Mouse (Mus musculus): ENCODE measurements around the gene Unc79. TPM values are rescaled to one million over a fixed set of nuclear protein-coding genes. Genes with fewer than 3 reads are reported as not detected.

Gene Unc79
- total and polyA plus RNA-seq, 3 experiments: 0.33 TPM; not detected in 2

GRCm38 (mm10) chr12:103059321-103060053 is 110.8 kb downstream of the Unc79 start:
- Histone ChIP-seq H3K36me3 (replicated peaks) (no peaks in the 10 kb centered on the region), H3K4me1 (ENCODE audit: insufficient read depth, low read depth, low read length) (no peaks in the 10 kb centered on the region), H3K9me3 (replicated peaks) (peaks cover 55% of the 10 kb centered on the region), H3K4me3 (ENCODE audit: low read depth, low read length) (no peak overlapping the region; the same call in 1 of the 2 replicates), H3K27me3 (ENCODE audit: insufficient read depth, low read length) (no peaks in the 10 kb centered on the region)
- TF ChIP-seq GATA1 (IDR thresholded peaks at IDR 0.05; ENCODE audit: borderline replicate concordance, low read length): no peak
- no peak for TF ChIP-seq GATA2 (IDR thresholded peaks at IDR 0.05; ENCODE audit: borderline replicate concordance, low read depth, low read length)
- DNase-seq (ENCODE audit: low spot score): no peak
- no peak for ATAC-seq (ENCODE audit: extremely low read depth, insufficient number of reproducible peaks, low FRiP score, poor library complexity, severe bottlenecking)

- H3K4me3 ChIP-seq (ENCODE audit: low read depth, low read length): no peak overlapping the region
- no peak for DNase-seq (ENCODE audit: low spot score)
- H3K27me3 ChIP-seq (ENCODE audit: insufficient read depth, low read length): no peaks in the 10 kb centered on the region
- H3K36me3 ChIP-seq (replicated peaks): no peaks in the 10 kb centered on the region
- peaks cover 47% of the 10 kb centered on the region for H3K9me3 ChIP-seq (replicated peaks)
- no peak for ATAC-seq (ENCODE audit: extremely low read depth, insufficient number of reproducible peaks, low FRiP score, poor library complexity, severe bottlenecking)
- no peak for TF ChIP-seq TAL1 (conservative IDR thresholded peaks at IDR 0.05; ENCODE audit: low read depth, low read length)
- no peak for TF ChIP-seq GATA2 (IDR thresholded peaks at IDR 0.05; ENCODE audit: borderline replicate concordance, low read depth, low read length)
- no peak for TF ChIP-seq POLR2AphosphoS5 (IDR thresholded peaks at IDR 0.05; ENCODE audit: insufficient replicate concordance, low read depth, low read length)
- no peak for TF ChIP-seq CTCF (IDR thresholded peaks at IDR 0.05; ENCODE audit: low read depth, low read length)
- TF ChIP-seq GATA1 (IDR thresholded peaks at IDR 0.05; ENCODE audit: borderline replicate concordance, low read length): no peak
- no peaks in the 10 kb centered on the region for H3K4me1 ChIP-seq (ENCODE audit: insufficient read depth, low read depth, low read length)
These were observed 112.1 kb downstream of the Unc79 start for GRCm38 (mm10) chr12:103060791-103061190.

GRCm38 (mm10) chr12:103062133-103062532 is 113.5 kb downstream of the Unc79 start:
- H3K9me3 ChIP-seq (replicated peaks): peaks cover 40% of the 10 kb centered on the region

DNA sequence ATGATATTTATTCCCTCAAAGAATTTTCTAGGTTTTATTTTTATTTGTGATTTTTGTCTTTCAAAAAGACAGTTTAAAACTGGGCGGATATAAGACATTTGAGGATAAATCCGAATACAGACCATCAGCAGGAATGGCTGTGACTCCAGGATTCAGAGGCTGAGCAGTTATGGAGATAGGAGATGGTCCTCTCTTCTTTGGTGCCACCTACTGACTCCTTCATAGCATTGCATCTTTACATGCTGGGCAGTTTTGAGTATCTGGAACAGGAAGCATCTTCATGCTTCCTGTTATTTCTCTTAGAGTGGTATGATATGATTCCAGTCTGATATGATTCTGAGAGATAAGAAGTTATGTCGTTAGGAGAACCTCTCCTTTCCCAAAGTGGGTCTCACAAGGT is 116.3 kb downstream of the Unc79 start:
- H3K9me3 ChIP-seq (replicated peaks): peaks cover 29% of the 10 kb centered on the region
- ATAC-seq (ENCODE audit: extremely low read depth, insufficient number of reproducible peaks, low FRiP score, poor library complexity, severe bottlenecking) (peak; percentile 71), DNase-seq (ENCODE audit: low spot score) (peak; percentile 16)
- no peaks in the 10 kb centered on the region for H3K4me1 ChIP-seq (ENCODE audit: insufficient read depth, low read depth, low read length)
- no peaks in the 10 kb centered on the region for H3K27me3 ChIP-seq (ENCODE audit: insufficient read depth, low read length)
- H3K36me3 ChIP-seq (replicated peaks): no peaks in the 10 kb centered on the region
- H3K4me3 ChIP-seq (ENCODE audit: low read depth, low read length): no peak overlapping the region
- TF ChIP-seq GATA1 (IDR thresholded peaks at IDR 0.05; ENCODE audit: borderline replicate concordance, low read length) (no peak), CTCF (IDR thresholded peaks at IDR 0.05; ENCODE audit: low read depth, low read length) (peak; percentile 53), POLR2AphosphoS5 (IDR thresholded peaks at IDR 0.05; ENCODE audit: insufficient replicate concordance, low read depth, low read length) (no peak)

More at GRCm38 (mm10) chr12:103062133-103062532, 113.5 kb downstream of the Unc79 start:
- DNase-seq (ENCODE audit: low spot score): no peak
- no peak overlapping the region for H3K4me3 ChIP-seq (ENCODE audit: low read depth, low read length)
- no peaks in the 10 kb centered on the region for H3K36me3 ChIP-seq (replicated peaks)
- no peak for ATAC-seq (ENCODE audit: extremely low read depth, insufficient number of reproducible peaks, low FRiP score, poor library complexity, severe bottlenecking)
- TF ChIP-seq POLR2AphosphoS5 (IDR thresholded peaks at IDR 0.05; ENCODE audit: insufficient replicate concordance, low read depth, low read length) (no peak), GATA2 (IDR thresholded peaks at IDR 0.05; ENCODE audit: borderline replicate concordance, low read depth, low read length) (no peak), CTCF (IDR thresholded peaks at IDR 0.05; ENCODE audit: low read depth, low read length) (no peak), GATA1 (IDR thresholded peaks at IDR 0.05; ENCODE audit: borderline replicate concordance, low read length) (no peak), TAL1 (conservative IDR thresholded peaks at IDR 0.05; ENCODE audit: low read depth, low read length) (no peak)
- H3K27me3 ChIP-seq (ENCODE audit: insufficient read depth, low read length): no peaks in the 10 kb centered on the region
- no peaks in the 10 kb centered on the region for H3K4me1 ChIP-seq (ENCODE audit: insufficient read depth, low read depth, low read length)

GRCm38 (mm10) chr12:103068161-103068560 is 119.5 kb downstream of the Unc79 start:
- Histone ChIP-seq H3K27me3 (ENCODE audit: insufficient read depth, low read length) (no peaks in the 10 kb centered on the region), H3K36me3 (replicated peaks) (no peaks in the 10 kb centered on the region), H3K4me3 (ENCODE audit: low read depth, low read length) (no peak overlapping the region), H3K9me3 (replicated peaks) (peaks cover 29% of the 10 kb centered on the region), H3K4me1 (ENCODE audit: insufficient read depth, low read depth, low read length) (no peaks in the 10 kb centered on the region)
- ATAC-seq (ENCODE audit: extremely low read depth, insufficient number of reproducible peaks, low FRiP score, poor library complexity, severe bottlenecking): no peak
- no peak for DNase-seq (ENCODE audit: low spot score)
- TF ChIP-seq GATA2 (IDR thresholded peaks at IDR 0.05; ENCODE audit: borderline replicate concordance, low read depth, low read length) (no peak), TAL1 (conservative IDR thresholded peaks at IDR 0.05; ENCODE audit: low read depth, low read length) (no peak), CTCF (IDR thresholded peaks at IDR 0.05; ENCODE audit: low read depth, low read length) (no peak), GATA1 (IDR thresholded peaks at IDR 0.05; ENCODE audit: borderline replicate concordance, low read length) (no peak), POLR2AphosphoS5 (IDR thresholded peaks at IDR 0.05; ENCODE audit: insufficient replicate concordance, low read depth, low read length) (no peak)

- ATAC-seq (ENCODE audit: extremely low read depth, insufficient number of reproducible peaks, low FRiP score, poor library complexity, severe bottlenecking): no peak
- H3K9me3 ChIP-seq (replicated peaks): peaks cover 37% of the 10 kb centered on the region
These were observed 120.9 kb downstream of the Unc79 start for GRCm38 (mm10) chr12:103069565-103069964.

More at GRCm38 (mm10) chr12:103069565-103069964, 120.9 kb downstream of the Unc79 start:
- Histone ChIP-seq H3K36me3 (replicated peaks) (no peaks in the 10 kb centered on the region), H3K4me3 (ENCODE audit: low read depth, low read length) (no peak overlapping the region), H3K27me3 (ENCODE audit: insufficient read depth, low read length) (no peaks in the 10 kb centered on the region), H3K4me1 (ENCODE audit: insufficient read depth, low read depth, low read length) (no peaks in the 10 kb centered on the region)
- no peak for DNase-seq (ENCODE audit: low spot score)
- TF ChIP-seq GATA1 (IDR thresholded peaks at IDR 0.05; ENCODE audit: borderline replicate concordance, low read length) (no peak), GATA2 (IDR thresholded peaks at IDR 0.05; ENCODE audit: borderline replicate concordance, low read depth, low read length) (no peak), CTCF (IDR thresholded peaks at IDR 0.05; ENCODE audit: low read depth, low read length) (no peak), POLR2AphosphoS5 (IDR thresholded peaks at IDR 0.05; ENCODE audit: insufficient replicate concordance, low read depth, low read length) (no peak), TAL1 (conservative IDR thresholded peaks at IDR 0.05; ENCODE audit: low read depth, low read length) (no peak)
